Mouse (Mus musculus): ENCODE measurements around the gene Cyp4f13. TPM values are rescaled to one million over a fixed set of nuclear protein-coding genes. Genes with fewer than 3 reads are reported as not detected.

The Cyp4f13 gene
- 20.8 and 22.0 TPM in 2 replicates for polyA plus RNA-seq (2015; fragmentation: Nextera tagmentation; extraction: Ambion mirVana)

DNA sequence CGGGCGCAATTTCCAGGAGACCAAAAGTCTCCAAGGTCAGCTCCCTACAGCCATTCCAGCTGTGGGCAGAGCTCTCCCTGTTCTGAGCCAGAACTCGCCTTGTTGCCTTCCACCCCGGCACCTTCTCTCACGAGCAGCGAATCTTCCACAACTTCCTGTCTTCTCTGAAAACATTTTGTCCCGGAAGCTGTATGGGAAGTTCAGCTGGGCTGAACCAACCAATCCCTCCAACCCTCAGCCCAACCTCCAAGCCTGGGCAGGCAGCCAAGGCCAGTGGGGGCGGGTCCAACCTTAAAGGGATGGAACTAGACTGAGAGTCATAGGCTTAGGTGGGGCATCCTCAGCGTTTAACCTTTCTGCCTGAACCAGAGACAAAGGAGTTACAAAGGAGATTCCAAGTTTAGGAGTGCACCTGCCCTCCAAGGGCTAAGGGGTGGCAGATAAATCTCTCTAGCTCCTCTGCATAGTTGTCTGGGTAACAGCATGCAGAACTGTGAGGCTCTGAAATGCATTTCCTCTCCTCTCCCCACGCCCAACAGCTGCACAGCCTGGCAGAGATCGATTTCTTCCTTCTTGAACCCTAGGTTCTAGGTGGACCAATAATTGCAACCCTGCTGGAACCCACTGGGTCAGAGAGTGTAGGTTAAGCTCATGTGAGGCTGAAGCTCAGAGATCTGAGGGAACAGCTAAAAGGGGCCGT, at the start of gene Cyp4f13:
Gene Cyp4f13, minus strand, starts transcription at position 188 of the 700 bp plus-strand sequence.
- Histone ChIP-seq H3K9ac (replicated peaks; ENCODE audit: low read depth) (peak within 1 kb of the TSS; percentile 51), H3K9me3 (ENCODE audit: low read length) (no peaks in the 10 kb centered on the region), H3K27me3 (replicated peaks; ENCODE audit: insufficient read depth, low read length) (no peaks in the 10 kb centered on the region), H3K27ac (ENCODE audit: low read length) (peak within 1 kb of the TSS; percentile 94), H3K36me3 (ENCODE audit: insufficient read depth, low read length) (no peaks in the 10 kb centered on the region), H3K4me2 (replicated peaks; ENCODE audit: low read depth, low read length) (peak within 1 kb of the TSS; percentile 80), H3K4me1 (ENCODE audit: insufficient read depth, low read depth, low read length) (peaks cover 12% of the 10 kb centered on the region), H3K4me3 (ENCODE audit: low read depth, low read length) (peak within 1 kb of the TSS; percentile 70)
- TF ChIP-seq CTCF (IDR thresholded peaks at IDR 0.05), result no peak
- TF ChIP-seq EP300 (IDR thresholded peaks at IDR 0.05), result peak; percentile 95
- ATAC-seq (peak; percentile 98), DNase-seq (ENCODE audit: low spot score) (peak; percentile 97)
- WGBS, result 8% methylated on average over 12 of the region's 12 CpGs

DNA sequence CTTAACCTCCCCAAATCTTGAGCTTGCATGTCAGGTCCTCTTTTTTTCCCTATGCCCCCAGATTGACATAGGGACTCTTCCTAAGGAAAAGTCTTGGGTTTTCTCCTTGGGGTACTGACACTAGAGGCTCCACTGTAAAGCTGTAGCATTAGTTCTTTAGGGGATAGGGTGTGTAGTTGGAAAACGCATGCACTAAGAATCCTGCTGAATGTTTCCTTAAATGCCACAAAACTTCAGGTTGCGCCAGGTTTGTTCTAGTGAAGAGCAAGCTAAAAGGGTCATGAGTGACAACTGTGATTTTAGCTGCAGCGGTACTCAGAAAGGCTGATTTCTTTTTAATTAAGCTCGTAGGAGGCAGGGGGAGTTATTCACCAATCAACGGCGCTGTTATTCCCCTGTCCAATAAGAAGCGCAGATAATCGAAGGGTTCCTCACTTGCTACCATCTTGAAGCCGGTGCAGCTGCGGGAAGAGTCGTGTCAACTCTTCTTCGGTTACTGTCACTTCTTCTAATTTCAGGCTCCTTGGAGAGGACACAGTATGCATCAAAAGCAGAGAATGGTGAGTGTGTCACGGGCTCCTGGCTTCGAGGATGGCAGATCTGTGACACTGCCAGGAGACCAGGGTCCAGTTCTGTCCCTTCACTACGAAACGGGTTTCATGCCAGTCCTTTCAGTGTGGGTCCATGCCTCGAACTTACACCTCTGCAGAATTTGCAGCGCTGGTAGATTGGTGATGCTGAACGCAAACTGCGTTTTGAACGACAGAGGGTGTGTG, 45.7 kb upstream of the Cyp4f13 start, which contains the start of gene Zfp952:
Gene Zfp952, plus strand, starts transcription at position 431 of the 776 bp plus-strand sequence.
- ATAC-seq (peak; percentile 98), DNase-seq (ENCODE audit: low spot score) (peak; percentile 94)
- TF ChIP-seq EP300 (IDR thresholded peaks at IDR 0.05) (no peak), CTCF (IDR thresholded peaks at IDR 0.05) (peak; percentile 17; the same call in 1 of the 2 replicates)
- Histone ChIP-seq H3K36me3 (ENCODE audit: insufficient read depth, low read length) (no peaks in the 10 kb centered on the region), H3K9ac (replicated peaks; ENCODE audit: low read depth) (peak within 1 kb of the TSS; percentile 55), H3K27me3 (replicated peaks; ENCODE audit: insufficient read depth, low read length) (no peaks in the 10 kb centered on the region), H3K4me3 (ENCODE audit: low read depth, low read length) (peak within 1 kb of the TSS; percentile 61), H3K9me3 (ENCODE audit: low read length) (no peaks in the 10 kb centered on the region), H3K4me2 (replicated peaks; ENCODE audit: low read depth, low read length) (peak within 1 kb of the TSS; percentile 57), H3K27ac (ENCODE audit: low read length) (peak within 1 kb of the TSS; percentile 81), H3K4me1 (ENCODE audit: insufficient read depth, low read depth, low read length) (0 out of 2 replicates have a peak, but pooled peaks cover 6% of the 10 kb centered on the region)
- WGBS, result under 1% methylated on average over 21 of the region's 21 CpGs

DNA sequence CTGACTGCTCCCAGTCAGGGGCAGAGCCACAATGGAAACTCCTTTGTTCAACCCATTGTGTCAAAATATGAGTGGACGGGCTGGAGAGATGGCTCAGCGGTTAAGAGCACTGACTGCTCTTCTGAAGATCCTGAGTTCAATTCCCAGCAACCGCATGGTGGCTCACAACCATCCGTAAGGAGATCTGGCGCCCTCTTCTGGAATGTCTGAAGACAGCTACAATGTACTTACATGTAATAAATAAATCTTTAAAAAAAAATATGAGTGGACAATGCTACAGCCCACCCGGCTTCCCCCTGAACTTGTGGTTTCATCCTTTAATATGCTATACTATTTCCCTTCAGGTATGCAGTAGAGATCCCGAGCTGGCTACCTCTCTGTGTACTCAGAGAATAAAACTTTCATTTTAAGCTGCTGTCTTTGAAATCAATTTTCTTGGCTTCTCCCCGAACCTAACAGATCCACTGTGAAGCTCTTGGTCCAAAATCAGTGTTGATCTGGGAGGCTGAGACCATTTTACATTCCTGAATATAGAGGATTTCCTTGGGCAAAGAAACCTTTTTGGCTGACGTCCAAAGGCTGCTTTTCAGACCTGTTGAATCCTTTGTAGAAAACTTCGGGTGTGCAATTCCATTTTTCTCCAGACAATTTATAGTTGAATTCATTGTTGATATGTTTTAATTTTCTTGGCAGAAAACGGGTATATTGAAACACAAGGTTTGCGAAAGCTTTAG, 44.9 kb upstream of the Cyp4f13 start:
- 63% methylated on average over 12 of the region's 12 CpGs for WGBS
- ATAC-seq (no peak), DNase-seq (ENCODE audit: low spot score) (peak; percentile 32)
- TF ChIP-seq CTCF (IDR thresholded peaks at IDR 0.05) (peak; percentile 48), EP300 (IDR thresholded peaks at IDR 0.05) (no peak)
- Histone ChIP-seq H3K27me3 (replicated peaks; ENCODE audit: insufficient read depth, low read length) (no peaks in the 10 kb centered on the region), H3K4me3 (ENCODE audit: low read depth, low read length) (peak overlapping the region; percentile 61), H3K4me2 (replicated peaks; ENCODE audit: low read depth, low read length) (peak overlapping the region; percentile 57), H3K9ac (replicated peaks; ENCODE audit: low read depth) (peak overlapping the region; percentile 55; the same call in 1 of the 2 replicates), H3K4me1 (ENCODE audit: insufficient read depth, low read depth, low read length) (0 out of 2 replicates have a peak, but pooled peaks cover 6% of the 10 kb centered on the region), H3K36me3 (ENCODE audit: insufficient read depth, low read length) (no peaks in the 10 kb centered on the region), H3K27ac (ENCODE audit: low read length) (no peak overlapping the region), H3K9me3 (ENCODE audit: low read length) (no peaks in the 10 kb centered on the region)

DNA sequence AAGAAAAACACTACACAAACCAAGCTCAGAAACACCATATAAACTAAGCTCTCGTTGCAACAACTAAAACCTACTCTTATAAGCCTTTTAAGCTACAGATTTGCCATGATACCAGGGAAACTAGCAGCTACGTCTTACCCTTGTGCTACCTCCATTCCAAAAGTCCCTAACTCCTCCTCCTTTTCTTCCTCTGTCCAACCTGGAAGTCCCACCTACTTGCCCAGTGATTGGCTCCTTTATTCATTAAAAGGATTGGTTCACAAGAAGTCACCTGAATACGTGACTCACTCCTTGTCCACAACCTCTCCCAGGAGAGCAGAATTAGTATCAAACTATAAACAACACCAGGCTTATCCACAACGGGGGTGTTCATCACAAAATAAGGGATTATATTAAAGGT, 39.1 kb upstream of the Cyp4f13 start:
- no peak overlapping the region for H3K4me3 ChIP-seq (ENCODE audit: low read depth, low read length)
- no peak overlapping the region for H3K9ac ChIP-seq (replicated peaks; ENCODE audit: low read depth)
- DNase-seq (ENCODE audit: low spot score), result no peak
- TF ChIP-seq CTCF (IDR thresholded peaks at IDR 0.05) (no peak), EP300 (IDR thresholded peaks at IDR 0.05) (no peak)
- H3K27ac ChIP-seq (ENCODE audit: low read length), result no peak overlapping the region
- 72% methylated on average over 4 of the region's 4 CpGs for WGBS
- H3K4me2 ChIP-seq (replicated peaks; ENCODE audit: low read depth, low read length), result no peak overlapping the region
- no peaks in the 10 kb centered on the region for H3K4me1 ChIP-seq (ENCODE audit: insufficient read depth, low read depth, low read length)
- H3K9me3 ChIP-seq (ENCODE audit: low read length), result no peaks in the 10 kb centered on the region
- no peaks in the 10 kb centered on the region for H3K36me3 ChIP-seq (ENCODE audit: insufficient read depth, low read length)
- no peak for ATAC-seq
- no peaks in the 10 kb centered on the region for H3K27me3 ChIP-seq (replicated peaks; ENCODE audit: insufficient read depth, low read length)

DNA sequence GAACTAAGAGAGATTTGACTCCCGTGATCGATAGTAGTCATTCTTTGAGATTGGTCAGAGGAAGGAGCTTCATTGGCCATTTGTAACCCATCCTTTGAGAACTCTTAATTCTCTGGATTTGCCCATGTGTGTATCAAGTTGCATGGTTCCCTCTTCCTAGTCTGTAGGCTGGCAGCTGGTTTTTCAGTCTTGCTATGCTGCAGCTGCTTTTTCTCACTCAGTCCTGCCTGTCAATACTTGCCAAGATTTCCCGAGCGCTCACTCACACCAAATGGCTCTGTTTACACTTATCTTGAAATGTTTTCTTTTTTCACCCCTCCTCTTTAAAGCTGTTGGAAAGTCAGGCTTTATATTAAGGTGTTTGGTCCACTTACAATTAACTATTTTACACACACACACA, 34.2 kb upstream of the Cyp4f13 start:
- no peak overlapping the region for H3K4me2 ChIP-seq (replicated peaks; ENCODE audit: low read depth, low read length)
- WGBS, result 72% methylated on average over 4 of the region's 4 CpGs
- no peak overlapping the region for H3K9ac ChIP-seq (replicated peaks; ENCODE audit: low read depth)
- no peak overlapping the region for H3K27ac ChIP-seq (ENCODE audit: low read length)
- no peak for TF ChIP-seq CTCF (IDR thresholded peaks at IDR 0.05)
- no peak for TF ChIP-seq EP300 (IDR thresholded peaks at IDR 0.05)
- H3K9me3 ChIP-seq (ENCODE audit: low read length), result no peaks in the 10 kb centered on the region
- no peaks in the 10 kb centered on the region for H3K27me3 ChIP-seq (replicated peaks; ENCODE audit: insufficient read depth, low read length)
- no peaks in the 10 kb centered on the region for H3K4me1 ChIP-seq (ENCODE audit: insufficient read depth, low read depth, low read length)
- ATAC-seq (no peak), DNase-seq (ENCODE audit: low spot score) (no peak)
- no peak overlapping the region for H3K4me3 ChIP-seq (ENCODE audit: low read depth, low read length)
- H3K36me3 ChIP-seq (ENCODE audit: insufficient read depth, low read length), result peaks cover 18% of the 10 kb centered on the region

Measured in lung, postnatal 0 days (tissue).